Comparison of ENCODE assay signal across 23 mouse cellular contexts in the genomic region with DNA sequence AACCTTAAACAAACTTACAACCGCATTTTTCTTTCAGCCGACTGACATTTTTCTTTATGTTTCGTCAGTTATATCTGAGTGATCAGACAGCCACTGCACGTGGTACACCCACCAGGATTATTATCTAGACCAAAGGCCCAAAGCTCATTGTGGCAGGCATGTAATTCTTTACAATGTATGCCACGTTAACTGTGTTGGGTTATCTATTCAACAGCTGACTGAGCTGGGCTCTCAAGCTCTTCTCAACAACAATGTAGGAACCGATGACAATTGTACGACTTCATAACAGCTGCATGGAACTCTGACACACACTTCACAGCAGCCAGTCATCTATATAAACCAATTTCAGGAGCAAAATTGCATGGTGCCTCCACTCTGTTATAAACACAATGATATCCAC.
DNase-seq lines count a peak whose midpoint lies in the region; ATAC-seq lines count a peak whose summit lies in the region.
"Had no signal": no experiment of that assay in that cellular context is flagged by ENCODE, and none has a peak within 500 bp of the region (broad histone marks: within the 10 kb centered on the region; RNA-seq: fewer than 3 reads in every experiment).

No protein-coding gene starts in this region.

- H3K27ac ChIP-seq in embryonic facial prominence, embryonic 14.5 days (replicated peaks; ENCODE audit: low read depth, low read length) = no peak overlapping the region
- H3K27ac ChIP-seq in embryonic facial prominence, embryonic 10.5 days (replicated peaks) = no peak overlapping the region
- no peak overlapping the region for H3K27ac ChIP-seq in hindbrain, embryonic 11.5 days (ENCODE audit: low read depth, low read length)
- H3K27ac ChIP-seq in hindbrain, embryonic 10.5 days = no peak overlapping the region
- no peak overlapping the region for H3K27ac ChIP-seq in midbrain, embryonic 13.5 days
- no peak overlapping the region for H3K27ac ChIP-seq in midbrain, embryonic 15.5 days
- H3K27ac ChIP-seq: embryonic facial prominence, embryonic 15.5 days; forebrain, embryonic 10.5 days; heart, embryonic 10.5 days had no signal

- no peaks in the 10 kb centered on the region for H3K27me3 ChIP-seq in embryonic facial prominence, embryonic 14.5 days (replicated peaks; ENCODE audit: control insufficient read depth, insufficient read depth, low read length)
- H3K27me3 ChIP-seq in embryonic facial prominence, embryonic 10.5 days (replicated peaks; ENCODE audit: low read depth, poor library complexity, severe bottlenecking) = no peaks in the 10 kb centered on the region
- no peaks in the 10 kb centered on the region for H3K27me3 ChIP-seq in hindbrain, embryonic 11.5 days (ENCODE audit: control insufficient read depth, insufficient read depth, low read length)
- H3K27me3 ChIP-seq in hindbrain, embryonic 10.5 days (ENCODE audit: insufficient read depth, poor library complexity, severe bottlenecking) = no peaks in the 10 kb centered on the region
- H3K27me3 ChIP-seq in midbrain, embryonic 13.5 days = peaks cover 3% of the 10 kb centered on the region; the same call in 1 of the 2 replicates
- H3K27me3 ChIP-seq in midbrain, embryonic 15.5 days (replicated peaks) = no peaks in the 10 kb centered on the region
- H3K27me3 ChIP-seq: embryonic facial prominence, embryonic 15.5 days had no signal

- no peaks in the 10 kb centered on the region for H3K9me3 ChIP-seq in embryonic facial prominence, embryonic 14.5 days (ENCODE audit: control insufficient read depth, low read length)
- no peaks in the 10 kb centered on the region for H3K9me3 ChIP-seq in embryonic facial prominence, embryonic 10.5 days
- no peaks in the 10 kb centered on the region for H3K9me3 ChIP-seq in hindbrain, embryonic 11.5 days (ENCODE audit: control insufficient read depth, low read length)
- no peaks in the 10 kb centered on the region for H3K9me3 ChIP-seq in hindbrain, embryonic 10.5 days
- H3K9me3 ChIP-seq in midbrain, embryonic 13.5 days = no peaks in the 10 kb centered on the region
- H3K9me3 ChIP-seq in midbrain, embryonic 15.5 days = no peaks in the 10 kb centered on the region
- H3K9me3 ChIP-seq: embryonic facial prominence, embryonic 15.5 days; forebrain, embryonic 10.5 days; heart, embryonic 10.5 days had no signal

- WGBS in embryonic facial prominence, embryonic 14.5 days = 64% methylated on average over 7 of the region's 7 CpGs
- WGBS in embryonic facial prominence, embryonic 10.5 days = 73% methylated on average over 7 of the region's 7 CpGs
- 49% methylated on average over 7 of the region's 7 CpGs for WGBS in hindbrain, embryonic 11.5 days
- 38% methylated on average over 7 of the region's 7 CpGs for WGBS in hindbrain, embryonic 10.5 days
- WGBS in midbrain, embryonic 13.5 days = 27% methylated on average over 7 of the region's 7 CpGs
- WGBS in midbrain, embryonic 15.5 days = 26% methylated on average over 7 of the region's 7 CpGs

- no peak overlapping the region for H3K4me3 ChIP-seq in embryonic facial prominence, embryonic 14.5 days (ENCODE audit: low read depth, low read length)
- no peak overlapping the region for H3K4me3 ChIP-seq in embryonic facial prominence, embryonic 10.5 days
- no peak overlapping the region for H3K4me3 ChIP-seq in hindbrain, embryonic 11.5 days (ENCODE audit: low read depth, low read length)
- H3K4me3 ChIP-seq in hindbrain, embryonic 10.5 days = no peak overlapping the region
- no peak overlapping the region for H3K4me3 ChIP-seq in midbrain, embryonic 13.5 days (replicated peaks)
- no peak overlapping the region for H3K4me3 ChIP-seq in midbrain, embryonic 15.5 days
- H3K4me3 ChIP-seq: embryonic facial prominence, embryonic 15.5 days; erythroblast, embryonic 14.5 days; forebrain, embryonic 10.5 days; heart, embryonic 10.5 days had no signal

- peak; percentile 5 for DNase-seq in embryonic facial prominence, embryonic 14.5 days (ENCODE audit: low spot score)
- DNase-seq in embryonic facial prominence, embryonic 10.5 days (ENCODE audit: low spot score) = no peak
- peak; percentile 25 for DNase-seq in hindbrain, embryonic 11.5 days (ENCODE audit: low spot score)
- DNase-seq in hindbrain, embryonic 10.5 days (ENCODE audit: low spot score) = no peak
- peak; percentile 30 for DNase-seq in embryo, embryonic 10.5 days (ENCODE audit: low spot score)
- no peak for DNase-seq in kidney, postnatal 10 days
- DNase-seq: adrenal gland, postnatal 10 days; cerebellum, adult 18-20 months; cerebellum, adult 9-11 months; cerebellum, postnatal 36 days; gastrocnemius, postnatal 10 days; heart, adult 18-20 months; heart, postnatal 10 days; heart, postnatal 4 days had no signal

- no peak overlapping the region for H3K9ac ChIP-seq in embryonic facial prominence, embryonic 14.5 days (ENCODE audit: low read depth, low read length)
- H3K9ac ChIP-seq in hindbrain, embryonic 11.5 days (ENCODE audit: low read depth, low read length) = no peak overlapping the region
- no peak overlapping the region for H3K9ac ChIP-seq in midbrain, embryonic 13.5 days (replicated peaks)
- H3K9ac ChIP-seq in midbrain, embryonic 15.5 days = no peak overlapping the region
- H3K9ac ChIP-seq: embryonic facial prominence, embryonic 15.5 days had no signal

- ATAC-seq in embryonic facial prominence, embryonic 14.5 days (ENCODE audit: low read depth) = no peak
- ATAC-seq in hindbrain, embryonic 11.5 days (ENCODE audit: low FRiP score) = peak; percentile 83
- ATAC-seq in midbrain, embryonic 13.5 days = peak; percentile 81
- no peak; the same call in 1 of the 2 replicates for ATAC-seq in midbrain, embryonic 15.5 days (replicated peaks)
- ATAC-seq: hindbrain, embryonic 16.5 days; inflammation-experienced regulatory T-cells, adult 6 months; intestine, postnatal 0 days had no signal

- H3K4me1 ChIP-seq in embryonic facial prominence, embryonic 14.5 days (ENCODE audit: control insufficient read depth, insufficient read depth, low read length) = no peaks in the 10 kb centered on the region
- no peaks in the 10 kb centered on the region for H3K4me1 ChIP-seq in embryonic facial prominence, embryonic 10.5 days
- no peaks in the 10 kb centered on the region for H3K4me1 ChIP-seq in hindbrain, embryonic 11.5 days (replicated peaks; ENCODE audit: control insufficient read depth, insufficient read depth, low read length)
- H3K4me1 ChIP-seq in hindbrain, embryonic 10.5 days (replicated peaks) = peaks cover 5% of the 10 kb centered on the region; the same call in 1 of the 2 replicates
- peaks cover 7% of the 10 kb centered on the region for H3K4me1 ChIP-seq in midbrain, embryonic 13.5 days (replicated peaks)
- H3K4me1 ChIP-seq in midbrain, embryonic 15.5 days = 0 out of 2 replicates have a peak, but pooled peaks cover 5% of the 10 kb centered on the region
- H3K4me1 ChIP-seq: embryonic facial prominence, embryonic 15.5 days; heart, embryonic 10.5 days had no signal

- H3K36me3 ChIP-seq in embryonic facial prominence, embryonic 14.5 days (ENCODE audit: control insufficient read depth, insufficient read depth, low read length) = no peaks in the 10 kb centered on the region
- H3K36me3 ChIP-seq in embryonic facial prominence, embryonic 10.5 days (replicated peaks) = no peaks in the 10 kb centered on the region
- no peaks in the 10 kb centered on the region for H3K36me3 ChIP-seq in hindbrain, embryonic 11.5 days (ENCODE audit: control insufficient read depth, insufficient read depth, low read length)
- no peaks in the 10 kb centered on the region for H3K36me3 ChIP-seq in hindbrain, embryonic 10.5 days
- H3K36me3 ChIP-seq in midbrain, embryonic 13.5 days = no peaks in the 10 kb centered on the region
- H3K36me3 ChIP-seq in midbrain, embryonic 15.5 days (replicated peaks) = no peaks in the 10 kb centered on the region
- H3K36me3 ChIP-seq: embryonic facial prominence, embryonic 15.5 days; forebrain, embryonic 10.5 days; heart, embryonic 10.5 days had no signal

- H3K4me2 ChIP-seq in embryonic facial prominence, embryonic 14.5 days (ENCODE audit: low read depth, low read length) = no peak overlapping the region
- H3K4me2 ChIP-seq in hindbrain, embryonic 11.5 days (replicated peaks; ENCODE audit: low read depth, low read length) = no peak overlapping the region
- no peak overlapping the region for H3K4me2 ChIP-seq in midbrain, embryonic 13.5 days (replicated peaks)
- H3K4me2 ChIP-seq in midbrain, embryonic 15.5 days = no peak overlapping the region
- H3K4me2 ChIP-seq: embryonic facial prominence, embryonic 15.5 days had no signal

Comparison
In these comparisons a context has a peak if more than half of its experiments do, and no peak if none do; other contexts are left out.
1. ATAC-seq: peak in hindbrain, embryonic 11.5 days (single experiment) and midbrain, embryonic 13.5 days (single experiment); none in embryonic facial prominence, embryonic 14.5 days (single experiment) and midbrain, embryonic 15.5 days (single experiment).
2. DNase-seq: peak in embryonic facial prominence, embryonic 14.5 days (single experiment), hindbrain, embryonic 11.5 days (single experiment) and embryo, embryonic 10.5 days (single experiment); none in embryonic facial prominence, embryonic 10.5 days (single experiment), hindbrain, embryonic 10.5 days (single experiment) and kidney, postnatal 10 days (single experiment).